Mouse (Mus musculus) retina, postnatal 7 days (tissue): ENCODE results near the gene Gm45521.

ENCODE experiments used
- DNase-seq: peaks from one replicate; pipeline ENCODE4 v3.0.0-alpha.2; 2012; ENCODE audit warnings: low read depth, low spot score

The Gm45521 gene

GRCm38 (mm10) chr14:7957049-7957448, at the start of gene Gm45521:
TSS of gene Gm45521 (plus strand) at chr14:7957288.
- no peak for DNase-seq

GRCm38 (mm10) chr14:7909472-7909871, 47.6 kb upstream of the Gm45521 start:
- no peak for DNase-seq

GRCm38 (mm10) chr14:7913842-7914241, 43.2 kb upstream of the Gm45521 start:
- no peak for DNase-seq

GRCm38 (mm10) chr14:7914461-7914860, 42.6 kb upstream of the Gm45521 start:
- DNase-seq, result no peak

- DNase-seq, result no peak
These were observed 38.7 kb upstream of the Gm45521 start for GRCm38 (mm10) chr14:7918150-7918991.

GRCm38 (mm10) chr14:7919309-7919708, 37.8 kb upstream of the Gm45521 start:
- DNase-seq, result no peak

GRCm38 (mm10) chr14:7919921-7920320, 37.2 kb upstream of the Gm45521 start:
- DNase-seq, result no peak

GRCm38 (mm10) chr14:7921459-7921858, 35.6 kb upstream of the Gm45521 start:
- no peak for DNase-seq

- no peak for DNase-seq
These were observed 33.5 kb upstream of the Gm45521 start for GRCm38 (mm10) chr14:7923635-7924034.

- DNase-seq, result no peak
These were observed 28.7 kb upstream of the Gm45521 start for GRCm38 (mm10) chr14:7928362-7928761.

GRCm38 (mm10) chr14:7929029-7929428, 28.1 kb upstream of the Gm45521 start:
- no peak for DNase-seq

- no peak for DNase-seq
These were observed 24.9 kb upstream of the Gm45521 start for GRCm38 (mm10) chr14:7932151-7932550.

- no peak for DNase-seq
These were observed 22.9 kb upstream of the Gm45521 start for GRCm38 (mm10) chr14:7934166-7934565.

GRCm38 (mm10) chr14:7937052-7937630, 19.9 kb upstream of the Gm45521 start:
- no peak for DNase-seq

- no peak for DNase-seq
These were observed 18.0 kb upstream of the Gm45521 start for GRCm38 (mm10) chr14:7938809-7939784.

- DNase-seq, result no peak
These were observed 15.7 kb upstream of the Gm45521 start for GRCm38 (mm10) chr14:7941413-7941812.

GRCm38 (mm10) chr14:7943101-7943800, 13.8 kb upstream of the Gm45521 start:
- no peak for DNase-seq

GRCm38 (mm10) chr14:7943801-7944135, 13.3 kb upstream of the Gm45521 start:
- no peak for DNase-seq

- DNase-seq, result no peak
These were observed 12.6 kb upstream of the Gm45521 start for GRCm38 (mm10) chr14:7944349-7945039.

- no peak for DNase-seq
These were observed 11.8 kb upstream of the Gm45521 start for GRCm38 (mm10) chr14:7945261-7945660.

- DNase-seq, result no peak
These were observed 5.9 kb upstream of the Gm45521 start for GRCm38 (mm10) chr14:7951234-7951633.
